34 mouse cellular contexts compared by ENCODE assay signal in genomic region chr1:134896008-134896407, GRCm38 (mm10).
"Had no signal": no experiment of that assay in that cellular context is flagged by ENCODE, and none has a peak within 500 bp of the region (broad histone marks: within the 10 kb centered on the region; RNA-seq: fewer than 3 reads in every experiment).

No protein-coding gene starts in this region.

- H3K36me3 ChIP-seq: intestine, embryonic 15.5 days had no signal

- H3K27me3 ChIP-seq: heart, embryonic 12.5 days; heart, embryonic 13.5 days; heart, embryonic 15.5 days; hindbrain, embryonic 12.5 days; hindbrain, embryonic 13.5 days; hindbrain, embryonic 15.5 days; intestine, embryonic 15.5 days; kidney, embryonic 15.5 days had no signal

- H3K9me3 ChIP-seq: heart, embryonic 12.5 days; heart, embryonic 13.5 days; heart, embryonic 15.5 days; hindbrain, embryonic 10.5 days; hindbrain, embryonic 12.5 days; hindbrain, embryonic 13.5 days; hindbrain, embryonic 15.5 days; intestine, embryonic 15.5 days; kidney, embryonic 15.5 days had no signal

- ATAC-seq: hindbrain, embryonic 16.5 days; hindbrain, postnatal 0 days; inflammation-experienced regulatory T-cells, adult 6 months; intestine, embryonic 15.5 days; intestine, embryonic 16.5 days; intestine, postnatal 0 days had no signal

- DNase-seq: heart, postnatal 10 days; heart, postnatal 14 days; heart, postnatal 36 days; heart, postnatal 4 days; kidney, adult 11 months; kidney, adult 18-20 months; kidney, adult 2 months; kidney, adult 8-10 months; kidney, adult 9 months; kidney, postnatal 10 days; kidney, postnatal 14 days; kidney, postnatal 25 days; kidney, postnatal 36 days; kidney, postnatal 4 days; layer of hippocampus, adult 9-11 months; layer of hippocampus, postnatal 36 days had no signal

- H3K27ac ChIP-seq: heart, embryonic 13.5 days; heart, embryonic 15.5 days; hindbrain, embryonic 10.5 days; hindbrain, embryonic 12.5 days; hindbrain, embryonic 13.5 days; hindbrain, embryonic 14.5 days; hindbrain, embryonic 15.5 days; hindbrain, postnatal 0 days; intestine, embryonic 15.5 days; kidney, embryonic 15.5 days; kidney, postnatal 0 days; layer of hippocampus, adult 2 months; left cerebral cortex, adult 2 months had no signal

- H3K4me3 ChIP-seq: heart, embryonic 12.5 days; heart, embryonic 13.5 days; heart, embryonic 15.5 days; hindbrain, embryonic 10.5 days; hindbrain, embryonic 12.5 days; hindbrain, embryonic 13.5 days; hindbrain, embryonic 15.5 days; intestine, embryonic 15.5 days; kidney, embryonic 15.5 days; layer of hippocampus, adult 2 months; left cerebral cortex, adult 2 months had no signal

- H3K4me1 ChIP-seq: heart, embryonic 12.5 days; heart, embryonic 15.5 days; hindbrain, embryonic 10.5 days; hindbrain, embryonic 12.5 days; hindbrain, embryonic 13.5 days; hindbrain, embryonic 15.5 days; intestine, embryonic 15.5 days; kidney, embryonic 15.5 days had no signal
